Mouse (Mus musculus): ENCODE measurements at regions not wholly inside any gene's neighbourhood (a gene's known extent, or its start where the extent isn't known, plus 50 kb on each side); places are given as distances from the start of the nearest gene placed in this dataset.

DNA sequence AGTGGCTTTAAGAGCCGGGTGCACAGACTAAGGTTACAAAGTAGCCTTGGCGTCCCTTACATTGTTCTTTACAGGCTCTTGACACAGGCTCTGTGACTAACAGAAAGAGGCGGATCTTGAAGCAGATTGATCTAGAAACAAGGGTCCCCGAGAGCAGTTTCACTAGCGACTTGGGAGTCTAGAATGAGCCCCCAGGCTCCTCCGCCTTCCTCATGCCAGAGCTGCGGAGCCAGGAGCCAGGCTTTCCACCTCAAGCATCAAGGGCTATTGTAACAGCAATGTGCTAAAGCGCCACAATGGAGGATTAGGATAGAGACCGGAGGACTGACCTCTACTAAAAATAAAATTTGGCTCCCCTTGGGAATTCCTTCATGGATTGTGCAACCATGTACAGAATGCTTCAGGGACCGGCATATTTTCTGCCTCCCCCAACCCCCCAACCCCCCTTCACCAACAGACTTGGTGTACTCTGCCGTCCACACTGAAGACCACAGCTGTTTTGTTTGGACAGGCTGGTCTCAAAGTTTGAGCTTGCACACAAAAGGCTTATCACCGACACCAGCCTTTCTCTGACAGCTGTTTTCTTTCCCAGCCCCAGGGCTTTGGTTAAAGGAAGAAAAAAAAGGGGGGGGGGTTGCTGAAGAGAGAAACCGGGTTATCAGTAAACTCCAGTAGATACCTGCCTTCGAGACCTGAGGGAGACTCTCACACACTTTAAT, 60.2 kb upstream of the Gm10295 start:
- CTCF ChIA-PET: no interaction called here

GRCm38 (mm10) chr7:71409903-71410302, 58.6 kb upstream of the Gm10295 start:
- CTCF ChIA-PET: no interaction called here

DNA sequence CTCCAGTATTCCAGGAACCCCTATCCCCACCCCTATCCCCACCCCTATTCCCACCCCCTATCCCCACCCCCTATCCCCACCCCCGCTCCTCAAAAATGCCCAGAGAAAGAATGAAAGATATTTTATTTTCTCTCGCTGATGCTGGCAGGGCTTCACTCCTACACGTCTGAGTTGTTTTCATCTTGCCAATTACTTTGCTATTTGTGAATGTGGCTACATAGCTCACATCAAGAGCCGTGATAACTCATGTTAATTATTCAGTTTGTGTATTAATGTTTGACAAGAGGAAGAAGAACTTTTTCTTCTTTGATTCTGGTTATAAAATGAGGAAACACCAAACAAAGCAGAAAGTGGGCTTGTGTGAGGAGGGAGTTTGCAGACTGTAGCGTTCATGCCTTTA, 57.8 kb upstream of the Gm10295 start:
- CTCF ChIA-PET: no interaction called here

GRCm38 (mm10) chr7:71406283-71406682, 55.0 kb upstream of the Gm10295 start:
- CTCF ChIA-PET: no interaction called here

Measured in spleen, embryonic (tissue).